Mouse (Mus musculus): ENCODE data around the gene Maml2.

GRCm38 (mm10) chr9:13484267-13485240 is 186.8 kb downstream of the Maml2 start:
- TF ChIP-seq CTCF (IDR thresholded peaks at IDR 0.05; ENCODE audit: borderline replicate concordance, insufficient read depth, low read depth, low read length): no peak
- TF ChIP-seq POLR2A (IDR thresholded peaks at IDR 0.05; ENCODE audit: borderline replicate concordance, insufficient read depth, low read length): no peak
